Mouse (Mus musculus) mesoderm, embryonic 11.5 days (tissue): ENCODE measurements at regions not wholly inside any gene's neighbourhood (a gene's known extent, or its start where the extent isn't known, plus 50 kb on each side); places are given as distances from the start of the nearest gene placed in this dataset.
"Not testable (repeated sequence)": the region's sequence is repeated elsewhere in the genome, so short reads cannot be mapped to it uniquely, and the experiment has no call there.

Source experiments
- DNase-seq: peaks from one replicate; pipeline ENCODE4 v3.0.0-alpha.2; 2012; ENCODE audit warnings: low read depth, low spot score

GRCm38 (mm10) chr2:78279382-78280056, 333.3 kb upstream of the Cwc22 start:
- DNase-seq, result peak; percentile 20

DNA sequence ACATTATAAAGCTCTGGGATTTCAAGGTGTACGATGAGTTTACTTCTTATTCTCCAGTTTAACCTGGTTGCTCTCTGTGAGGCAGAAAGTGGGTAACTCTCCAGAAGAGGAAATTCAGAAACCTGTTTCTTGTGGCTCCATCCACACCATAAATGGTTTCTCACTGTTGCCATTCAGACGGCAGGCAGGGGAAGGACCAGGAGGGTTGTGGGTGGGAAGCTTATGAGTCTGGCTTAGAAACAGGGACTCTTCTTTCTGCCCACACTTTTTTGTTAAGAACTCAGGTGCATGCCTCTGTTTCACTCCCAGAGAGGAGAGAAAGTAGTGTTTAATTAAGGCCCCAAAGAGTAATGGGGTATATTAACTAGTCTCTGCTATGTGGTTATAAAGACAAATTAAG, 332.5 kb upstream of the Cwc22 start:
- no peak for DNase-seq

- DNase-seq, result no peak
Observed at GRCm38 (mm10) chr2:78277699-78278098, 331.5 kb upstream of the Cwc22 start.

- DNase-seq, result no peak
Observed at GRCm38 (mm10) chr2:78274122-78274521, 327.9 kb upstream of the Cwc22 start.

- DNase-seq, result no peak
Observed at GRCm38 (mm10) chr2:78268705-78269104, 322.5 kb upstream of the Cwc22 start.

DNA sequence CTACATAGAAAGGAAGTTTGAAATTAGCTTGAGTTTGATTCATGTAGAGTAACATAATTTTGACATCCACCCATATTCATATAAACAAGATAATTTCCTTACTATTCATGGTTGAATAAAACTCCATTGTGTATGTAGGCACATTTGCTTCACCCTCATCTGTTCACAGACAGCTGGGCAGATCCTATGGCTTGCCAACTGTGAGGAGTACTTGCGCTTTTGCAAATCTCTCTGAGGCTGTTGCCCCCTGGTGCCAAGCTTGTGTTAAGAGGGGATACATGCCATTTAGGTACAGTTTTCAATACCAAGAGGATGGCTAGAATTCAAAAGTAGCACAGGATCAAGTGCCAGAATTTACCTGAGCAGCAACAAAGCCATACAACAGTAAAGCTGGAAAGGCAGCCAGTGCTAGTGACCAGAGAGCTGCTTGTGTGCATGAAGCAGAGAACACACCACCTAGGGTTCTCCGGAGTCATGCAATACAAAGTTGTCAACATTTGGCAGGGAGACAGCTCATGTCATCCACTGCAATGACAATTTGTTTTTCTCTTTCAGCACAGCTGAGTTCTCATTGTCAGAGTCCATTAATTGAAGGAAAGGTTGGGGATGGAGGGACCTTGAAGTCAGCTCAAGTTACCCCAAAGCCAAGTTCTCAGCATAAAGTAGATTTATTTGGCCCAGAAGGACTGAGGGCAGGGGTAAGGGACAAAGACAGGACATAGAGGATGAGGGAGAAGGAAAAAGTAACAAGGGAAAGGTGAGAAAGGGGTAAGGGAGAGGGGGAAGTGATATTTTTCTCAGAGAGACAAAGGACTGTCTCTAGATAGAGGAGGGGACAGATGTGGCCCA, 321.6 kb upstream of the Cwc22 start:
- no peak for DNase-seq

- DNase-seq, result no peak
Observed at GRCm38 (mm10) chr2:78253601-78254097, 307.5 kb upstream of the Cwc22 start.

GRCm38 (mm10) chr2:78246354-78246753, 300.2 kb upstream of the Cwc22 start:
- no peak for DNase-seq

GRCm38 (mm10) chr2:78240299-78240698, 294.1 kb upstream of the Cwc22 start:
- DNase-seq, result no peak

- DNase-seq, result not testable (repeated sequence)
Observed at GRCm38 (mm10) chr2:78225383-78226100, 279.4 kb upstream of the Cwc22 start.

DNA sequence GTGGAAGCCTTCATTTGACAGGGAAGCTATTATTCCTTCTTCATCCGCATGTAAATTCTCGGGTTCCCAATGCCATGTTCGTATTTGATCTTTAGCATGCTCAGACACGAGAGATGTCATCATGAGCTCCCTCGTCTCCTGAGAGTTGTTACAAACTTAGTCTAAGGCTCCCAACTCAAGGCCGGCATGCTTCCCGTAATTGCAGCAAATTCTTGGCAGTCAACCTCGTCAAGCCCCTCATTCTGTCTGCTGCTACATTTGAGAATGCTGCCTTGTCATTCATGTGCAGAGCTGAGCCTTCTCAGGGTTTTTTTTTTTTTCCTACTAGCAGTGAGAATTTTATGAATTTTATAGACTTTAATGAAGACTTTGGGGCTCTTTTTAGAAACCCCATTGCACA, 268.3 kb upstream of the Cwc22 start:
- no peak for DNase-seq

GRCm38 (mm10) chr2:78205125-78205524, 258.9 kb upstream of the Cwc22 start:
- no peak for DNase-seq

DNA sequence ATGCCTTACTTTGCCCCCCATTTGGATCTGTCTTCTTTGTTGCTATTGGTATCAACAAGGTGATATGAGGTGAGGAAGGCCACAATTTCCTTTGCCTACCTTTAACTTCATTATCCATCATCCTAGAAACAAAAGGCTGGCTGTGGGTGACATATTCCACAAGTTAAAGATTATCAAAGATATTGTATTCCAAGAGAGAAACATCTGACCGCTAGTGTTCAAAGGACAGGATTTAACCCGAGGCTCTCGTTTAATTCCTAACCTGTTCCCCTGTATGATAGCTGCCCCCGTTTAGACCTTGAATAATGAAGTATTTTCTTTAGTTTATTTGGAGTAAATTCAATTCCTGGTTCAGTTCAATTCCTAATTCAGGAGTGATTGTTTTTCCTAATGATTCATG, 249.8 kb upstream of the Cwc22 start:
- no peak for DNase-seq

GRCm38 (mm10) chr2:78189620-78190019, 243.4 kb upstream of the Cwc22 start:
- DNase-seq, result peak; percentile 58

DNA sequence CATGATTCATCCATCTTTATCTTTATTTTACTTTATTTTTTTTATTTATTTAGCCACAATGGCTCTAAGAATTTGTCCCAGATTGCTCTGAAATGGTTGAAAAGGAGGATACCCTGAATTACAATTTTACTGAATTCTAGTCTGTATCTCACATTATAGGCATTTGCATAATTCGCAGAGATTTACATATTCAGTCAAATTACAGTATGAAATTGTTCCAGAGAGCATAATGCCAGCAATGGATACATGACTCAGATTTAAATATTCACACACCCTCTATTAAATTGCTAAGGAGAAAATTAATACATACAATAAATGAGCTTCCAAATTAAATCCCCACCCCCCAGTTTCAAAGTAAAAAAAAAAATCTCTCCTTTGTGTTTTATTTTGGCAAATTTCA, 238.8 kb upstream of the Cwc22 start:
- no peak for DNase-seq

GRCm38 (mm10) chr2:78173784-78174183, 227.6 kb upstream of the Cwc22 start:
- no peak for DNase-seq

DNA sequence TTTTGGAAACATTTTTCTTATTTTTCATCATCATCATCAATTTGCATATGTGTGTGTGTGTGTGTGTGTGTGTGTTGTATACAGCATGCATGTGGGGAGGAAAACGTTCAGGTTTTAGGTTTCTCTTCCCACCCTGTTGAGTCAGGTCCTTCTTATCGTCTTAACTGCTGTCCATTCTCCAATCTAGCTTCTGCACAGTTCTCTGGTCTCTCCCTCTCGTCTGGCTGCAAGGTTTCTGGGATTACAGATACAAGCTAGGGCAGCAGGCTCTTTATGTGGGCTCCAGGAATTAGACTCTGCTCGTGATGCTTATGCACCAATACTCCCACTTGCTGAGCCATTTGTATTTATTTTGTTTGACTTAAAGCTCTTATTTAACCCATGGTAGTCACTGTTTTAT, 226.6 kb upstream of the Cwc22 start:
- no peak for DNase-seq

GRCm38 (mm10) chr2:78170162-78170747, 224.1 kb upstream of the Cwc22 start:
- DNase-seq, result no peak

DNA sequence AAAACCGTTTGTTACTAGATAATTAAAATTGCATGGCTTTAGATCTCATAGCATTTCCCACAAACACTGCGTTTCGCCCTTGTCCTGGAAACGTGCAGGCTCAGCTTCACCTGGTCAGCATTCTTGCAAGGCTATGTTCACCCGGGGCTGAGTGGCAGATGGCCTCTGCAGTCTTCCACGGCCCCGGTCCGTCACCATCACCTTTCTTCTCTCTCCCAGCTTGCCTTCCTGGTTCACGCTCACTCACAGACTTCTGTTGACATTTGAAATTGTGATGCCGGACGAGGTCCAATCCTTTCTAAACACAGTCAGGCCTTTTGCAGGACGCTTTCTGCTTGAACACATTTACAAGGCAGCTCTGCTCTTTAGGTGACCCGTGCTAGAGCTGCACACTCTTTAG, 219.3 kb upstream of the Cwc22 start:
- no peak for DNase-seq

DNA sequence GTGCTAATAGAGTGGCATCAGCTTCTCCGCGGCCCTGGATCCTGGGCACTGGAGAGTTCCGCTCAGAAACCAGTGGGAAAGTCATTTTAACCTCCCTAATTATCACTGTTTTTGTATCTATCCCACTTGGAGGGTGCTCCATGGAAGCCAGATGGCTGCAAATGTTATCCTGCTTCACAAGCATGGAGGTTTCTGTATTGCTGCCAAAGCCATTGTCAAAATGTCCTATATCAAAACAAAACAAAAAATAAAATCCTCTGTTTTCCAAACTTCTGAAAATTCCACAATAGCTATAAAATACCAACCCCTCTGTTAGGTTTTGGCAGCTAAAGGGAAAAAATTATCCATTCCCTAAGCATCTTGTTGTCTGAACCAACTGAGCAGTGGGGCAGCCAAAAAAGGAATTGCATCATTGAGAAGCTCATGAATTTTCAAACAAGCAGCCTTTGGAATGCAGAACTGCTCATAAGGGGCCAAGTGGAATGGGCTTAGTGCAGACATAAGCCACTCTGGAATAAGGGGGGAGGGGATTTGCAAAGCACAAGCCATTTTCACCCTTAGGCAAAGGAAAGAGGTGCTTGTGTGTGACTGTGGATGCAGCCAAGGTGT, 213.8 kb upstream of the Cwc22 start:
- no peak for DNase-seq

DNA sequence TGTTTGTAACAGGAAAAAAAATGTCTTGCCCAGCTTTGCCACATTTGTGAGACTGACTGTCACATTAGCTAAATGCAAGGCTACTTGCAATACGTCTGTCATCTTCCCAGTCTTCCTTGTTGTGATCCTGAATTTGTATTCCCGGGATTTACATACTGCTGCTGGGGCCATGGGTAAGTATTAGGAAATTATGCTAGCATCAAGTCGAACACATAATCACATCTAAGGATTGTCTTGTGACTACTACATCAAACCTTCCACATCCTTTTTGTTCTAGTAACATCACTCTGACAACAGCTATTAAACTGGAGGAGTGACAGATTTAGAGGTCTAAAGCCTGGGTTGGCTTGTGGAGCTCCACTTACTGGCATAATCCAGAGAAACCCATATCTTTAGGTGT, 164.2 kb upstream of the Cwc22 start:
- no peak for DNase-seq
